Mouse (Mus musculus) heart, embryonic 12.5 days (tissue): ENCODE results near the gene C7. TPM values are rescaled to one million over a fixed set of nuclear protein-coding genes. Genes with fewer than 3 reads are reported as not detected.
"Not testable (repeated sequence)": the region's sequence is repeated elsewhere in the genome, so short reads cannot be mapped to it uniquely, and the experiment has no call there.

Experiments used
- ATAC-seq: fragments of 200-750 bp; cut with Nextera tagmentation; 2 replicates; pipeline ENCODE4 v1.8.0; 2017; ENCODE audit warnings: moderate TSS enrichment, moderate library complexity; ENCODE audit not compliant: insufficient number of reproducible peaks, low FRiP score
- H3K27ac ChIP-seq: fragments of 300-500 bp; sonication (generic); 2 replicates; pipeline ENCODE4 v1.5.1; 2016; ENCODE audit warnings: mild to moderate bottlenecking, moderate library complexity; ENCODE audit not compliant: poor library complexity, severe bottlenecking
- H3K27me3 ChIP-seq: fragments of 300-500 bp; sonication (generic); replicated peaks from 2 replicates; pipeline ENCODE4 v1.6.1; 2016; ENCODE audit warnings: mild to moderate bottlenecking, moderate library complexity
- H3K36me3 ChIP-seq: fragments of 300-500 bp; sonication (generic); 2 replicates; pipeline ENCODE4 v1.6.1; 2016; ENCODE audit warnings: mild to moderate bottlenecking, moderate library complexity
- H3K4me1 ChIP-seq: fragments of 300-500 bp; sonication (generic); replicated peaks from 2 replicates; pipeline ENCODE4 v1.6.1; 2016; ENCODE audit warnings: mild to moderate bottlenecking
- H3K4me2 ChIP-seq: fragments of 300-500 bp; sonication (generic); 2 replicates; pipeline ENCODE4 v1.6.1; 2016; ENCODE audit warnings: mild to moderate bottlenecking, moderate library complexity
- H3K4me3 ChIP-seq: fragments of 300-500 bp; sonication (generic); 2 replicates; pipeline ENCODE4 v1.5.1; 2016; ENCODE audit warnings: mild to moderate bottlenecking
- H3K9ac ChIP-seq: fragments of 300-500 bp; sonication (generic); 2 replicates; pipeline ENCODE4 v1.6.1; 2016; ENCODE audit warnings: mild to moderate bottlenecking, moderate library complexity
- H3K9me3 ChIP-seq: fragments of 300-500 bp; sonication (generic); replicated peaks from 2 replicates; pipeline ENCODE4 v1.6.1; 2016; ENCODE audit warnings: mild to moderate bottlenecking, moderate library complexity
- WGBS: fragments of 180-500 bp; shearing (Covaris S2); methylation state at CpG from one replicate; pipeline ENCODE4 v1.1.7; 2016; 5-methylcytosine and 5-hydroxymethylcytosine counted together
- polyA plus RNA-seq: library from polyadenylated mRNA; unstranded; fragments of >200 nt; fragmentation: Nextera tagmentation; extraction: Ambion mirVana; gene quantifications from 2 replicates; pipeline ENCODE4 v1.2.1, GENCODE M21; 2016

C7 gene
- polyA plus RNA-seq, 1 experiment from 2014 or later: 0.08 TPM

GRCm38 (mm10) chr15:5088850-5089608 is 25.5 kb upstream of the C7 start:
- Histone ChIP-seq H3K4me2 (no peak overlapping the region), H3K27me3 (no peaks in the 10 kb centered on the region), H3K4me1 (no peaks in the 10 kb centered on the region), H3K9me3 (no peaks in the 10 kb centered on the region; the same call in 1 of the 2 replicates), H3K36me3 (no peaks in the 10 kb centered on the region), H3K4me3 (no peak overlapping the region), H3K9ac (no peak overlapping the region), H3K27ac (no peak overlapping the region)
- ATAC-seq: no peak
- WGBS: 65% methylated on average over 7 of the region's 7 CpGs

- H3K27ac ChIP-seq: no peak overlapping the region
- no peak overlapping the region for H3K4me2 ChIP-seq
- no peak overlapping the region for H3K4me3 ChIP-seq
- H3K27me3 ChIP-seq: no peaks in the 10 kb centered on the region
- H3K36me3 ChIP-seq: no peaks in the 10 kb centered on the region
- 1% methylated on average over 2 of the region's 2 CpGs for WGBS
- ATAC-seq: no peak
- no peaks in the 10 kb centered on the region; the same call in 1 of the 2 replicates for H3K9me3 ChIP-seq
- no peak overlapping the region for H3K9ac ChIP-seq
- H3K4me1 ChIP-seq: no peaks in the 10 kb centered on the region
These were observed 22.6 kb upstream of the C7 start for GRCm38 (mm10) chr15:5086162-5086561.

GRCm38 (mm10) chr15:5081235-5081634 is 17.7 kb upstream of the C7 start:
- H3K9me3 ChIP-seq: no peaks in the 10 kb centered on the region
- H3K4me3 ChIP-seq: no peak overlapping the region
- no peaks in the 10 kb centered on the region for H3K27me3 ChIP-seq
- H3K9ac ChIP-seq: no peak overlapping the region
- ATAC-seq: no peak
- no peak overlapping the region for H3K27ac ChIP-seq
- H3K4me1 ChIP-seq: no peaks in the 10 kb centered on the region
- no peaks in the 10 kb centered on the region for H3K36me3 ChIP-seq
- H3K4me2 ChIP-seq: no peak overlapping the region
- 60% methylated on average over 1 of the region's 1 CpGs for WGBS

GRCm38 (mm10) chr15:5068801-5069518 is 5.4 kb upstream of the C7 start:
- ATAC-seq: no peak
- Histone ChIP-seq H3K36me3 (no peaks in the 10 kb centered on the region), H3K4me1 (no peaks in the 10 kb centered on the region), H3K27me3 (no peaks in the 10 kb centered on the region), H3K9ac (no peak overlapping the region), H3K4me2 (peak overlapping the region; percentile 47), H3K27ac (no peak overlapping the region), H3K4me3 (no peak overlapping the region), H3K9me3 (no peaks in the 10 kb centered on the region)
- 31% methylated on average over 15 of the region's 15 CpGs for WGBS

GRCm38 (mm10) chr15:5045560-5046284 is 17.8 kb downstream of the C7 start:
- no peaks in the 10 kb centered on the region for H3K36me3 ChIP-seq
- peak overlapping the region; percentile 47 for H3K4me2 ChIP-seq
- H3K4me3 ChIP-seq: 0 out of 2 replicates have a peak overlapping the region, but pooled peaks have one; percentile 13
- H3K27me3 ChIP-seq: no peaks in the 10 kb centered on the region
- no peaks in the 10 kb centered on the region for H3K9me3 ChIP-seq
- ATAC-seq: peak; percentile 73; the same call in 1 of the 2 replicates
- 28% methylated on average over 11 of the region's 11 CpGs for WGBS
- H3K4me1 ChIP-seq: 0 out of 2 replicates have a peak, but pooled peaks cover 5% of the 10 kb centered on the region
- H3K27ac ChIP-seq: no peak overlapping the region
- no peak overlapping the region for H3K9ac ChIP-seq

GRCm38 (mm10) chr15:5029256-5029655 is 34.3 kb downstream of the C7 start:
- Histone ChIP-seq H3K27me3 (no peaks in the 10 kb centered on the region), H3K4me1 (no peaks in the 10 kb centered on the region), H3K36me3 (no peaks in the 10 kb centered on the region), H3K4me2 (no peak overlapping the region), H3K4me3 (no peak overlapping the region), H3K9ac (no peak overlapping the region), H3K27ac (no peak overlapping the region), H3K9me3 (no peaks in the 10 kb centered on the region; the same call in 1 of the 2 replicates)
- 86% methylated on average over 4 of the region's 4 CpGs for WGBS
- ATAC-seq: no peak

- H3K4me2 ChIP-seq, H3K27ac ChIP-seq, H3K4me3 ChIP-seq, H3K36me3 ChIP-seq, H3K4me1 ChIP-seq, ATAC-seq, H3K9me3 ChIP-seq, H3K9ac ChIP-seq, H3K27me3 ChIP-seq: not testable (repeated sequence)
- WGBS: 84% methylated on average over 14 of the region's 14 CpGs
These were observed 39.9 kb downstream of the C7 start for GRCm38 (mm10) chr15:5023479-5024265.

- Histone ChIP-seq H3K27me3 (no peaks in the 10 kb centered on the region), H3K4me3 (no peak overlapping the region), H3K4me2 (no peak overlapping the region), H3K9ac (no peak overlapping the region), H3K9me3 (no peaks in the 10 kb centered on the region), H3K4me1 (no peaks in the 10 kb centered on the region), H3K36me3 (no peaks in the 10 kb centered on the region), H3K27ac (no peak overlapping the region)
- WGBS: 62% methylated on average over 11 of the region's 11 CpGs
- no peak for ATAC-seq
These were observed 53.9 kb downstream of the C7 start for GRCm38 (mm10) chr15:5009644-5010107.

GRCm38 (mm10) chr15:5003503-5004196 is 59.9 kb downstream of the C7 start:
- no peak for ATAC-seq
- Histone ChIP-seq H3K4me1 (no peaks in the 10 kb centered on the region; the same call in 1 of the 2 replicates), H3K9me3 (no peaks in the 10 kb centered on the region)

GRCm38 (mm10) chr15:5002903-5003302 is 60.6 kb downstream of the C7 start:
- Histone ChIP-seq H3K27ac (no peak overlapping the region), H3K27me3 (no peaks in the 10 kb centered on the region), H3K9ac (no peak overlapping the region), H3K9me3 (no peaks in the 10 kb centered on the region), H3K4me2 (no peak overlapping the region), H3K4me1 (no peaks in the 10 kb centered on the region; the same call in 1 of the 2 replicates), H3K4me3 (no peak overlapping the region), H3K36me3 (no peaks in the 10 kb centered on the region)
- 16% methylated on average over 2 of the region's 2 CpGs for WGBS
- ATAC-seq: no peak

More at GRCm38 (mm10) chr15:5003503-5004196, 59.9 kb downstream of the C7 start:
- H3K27me3 ChIP-seq: no peaks in the 10 kb centered on the region
- no peaks in the 10 kb centered on the region for H3K36me3 ChIP-seq
- H3K9ac ChIP-seq: no peak overlapping the region
- H3K27ac ChIP-seq: no peak overlapping the region
- H3K4me3 ChIP-seq: no peak overlapping the region
- WGBS: 71% methylated on average over 6 of the region's 6 CpGs
- no peak overlapping the region for H3K4me2 ChIP-seq
